Mouse (Mus musculus) CH12.LX (cell line): Measurements from ENCODE around the gene Rdx. TPM values are rescaled to one million over a fixed set of nuclear protein-coding genes. Genes with fewer than 3 reads are reported as not detected.

ENCODE experiments used
- DNase-seq: peaks from one replicate; pipeline ENCODE4 v3.0.0-alpha.2; 2013; ENCODE audit errors: extremely low read depth
- H3K27ac ChIP-seq: 2 replicates; pipeline ENCODE4 v1.5.1; 2012; ENCODE audit warnings: low read depth, mild to moderate bottlenecking, control low read depth, moderate library complexity; ENCODE audit not compliant: insufficient read depth
- H3K27me3 ChIP-seq: replicated peaks from 2 replicates; pipeline ENCODE3; 2012; ENCODE audit warnings: inconsistent platforms
- H3K36me3 ChIP-seq, 2 experiments: replicated peaks in 1 of 2; 2 replicates each; pipeline versions ENCODE3 to v1.6.1; 2012; ENCODE audit warnings: inconsistent platforms in 1 of 2, low read length in 1 of 2, mild to moderate bottlenecking in 1 of 2, mixed read lengths in 1 of 2, moderate library complexity in 1 of 2; ENCODE audit not compliant: control insufficient read depth in 1 of 2, insufficient read depth in 1 of 2
- H3K4me1 ChIP-seq, 2 experiments: 2 replicates each; pipeline ENCODE4 v1.6.1; 2012; ENCODE audit warnings: inconsistent platforms in 1 of 2, moderate library complexity in 1 of 2; ENCODE audit not compliant: insufficient read depth in 2 of 2, control insufficient read depth in 1 of 2
- H3K4me2 ChIP-seq: 2 replicates; pipeline ENCODE4 v1.6.1; 2012; ENCODE audit warnings: low read depth, mild to moderate bottlenecking, control low read depth; ENCODE audit not compliant: poor library complexity, insufficient read depth, severe bottlenecking
- H3K4me3 ChIP-seq, 3 experiments: fragments of 150-350 bp in 1 of 3; sonication (generic) in 1 of 3; replicated peaks in 1 of 3; 2 replicates each; pipeline versions ENCODE3 to v1.5.1; 2011 to 2012; ENCODE audit warnings: low read depth in 2 of 3, low read length in 2 of 3, mild to moderate bottlenecking in 2 of 3, moderate library complexity in 2 of 3, control low read depth in 1 of 3, improper control_type of control experiment in 1 of 3, inconsistent platforms in 1 of 3, mixed read lengths in 1 of 3; ENCODE audit not compliant: poor library complexity in 1 of 3
- H3K79me2 ChIP-seq: replicated peaks from 2 replicates; pipeline ENCODE4 v1.6.1; 2012; ENCODE audit warnings: mild to moderate bottlenecking, moderate library complexity; ENCODE audit not compliant: control insufficient read depth, poor library complexity, insufficient read depth, severe bottlenecking; ENCODE audit errors: extremely low read depth
- H3K9ac ChIP-seq: 2 replicates; pipeline ENCODE4 v1.6.1; 2012; ENCODE audit warnings: low read depth, mild to moderate bottlenecking, control low read depth, moderate library complexity; ENCODE audit not compliant: insufficient read depth
- H3K9me3 ChIP-seq: replicated peaks from 2 replicates; pipeline ENCODE3; 2012; ENCODE audit warnings: low read length, inconsistent platforms, mixed read lengths
- BHLHE40 ChIP-seq: IDR thresholded peaks from 2 replicates; pipeline ENCODE4 v1.6.1; 2011; ENCODE audit warnings: mild to moderate bottlenecking, low read depth, low read length, improper control_type of control experiment
- CHD1 ChIP-seq: IDR thresholded peaks from 2 replicates; pipeline ENCODE4 v1.6.1; 2012; ENCODE audit warnings: low read depth, low read length, improper control_type of control experiment, inconsistent platforms
- CHD2 ChIP-seq: IDR thresholded peaks from 2 replicates; pipeline ENCODE4 v1.6.1; 2011; ENCODE audit warnings: low read length, improper control_type of control experiment
- CTCF ChIP-seq, 2 experiments: IDR thresholded peaks in 1 of 2; conservative IDR thresholded peaks in 1 of 2; 2 replicates each; pipeline ENCODE4 v1.5.1; 2011 to 2012; ENCODE audit warnings: low read depth in 2 of 2, low read length in 2 of 2, improper control_type of control experiment in 1 of 2, inconsistent platforms in 1 of 2, mild to moderate bottlenecking in 1 of 2, moderate library complexity in 1 of 2
- E2F4 ChIP-seq: IDR thresholded peaks from 2 replicates; pipeline ENCODE4 v1.6.1; 2011; ENCODE audit warnings: low read depth, low read length, improper control_type of control experiment; ENCODE audit not compliant: insufficient replicate concordance
- ETS1 ChIP-seq: conservative IDR thresholded peaks from 2 replicates; pipeline ENCODE4 v1.6.1; 2012; ENCODE audit warnings: low read depth, mild to moderate bottlenecking, inconsistent platforms, low read length, improper control_type of control experiment, moderate library complexity
- GABPA ChIP-seq: IDR thresholded peaks from 2 replicates; pipeline ENCODE4 v1.6.1; 2012; ENCODE audit warnings: low read depth, low read length, improper control_type of control experiment, inconsistent platforms; ENCODE audit not compliant: insufficient replicate concordance
- JUN ChIP-seq: IDR thresholded peaks from 2 replicates; pipeline ENCODE4 v1.6.1; 2011; ENCODE audit warnings: low read depth, mild to moderate bottlenecking, low read length, improper control_type of control experiment, moderate library complexity; ENCODE audit not compliant: insufficient read depth
- JUND ChIP-seq: conservative IDR thresholded peaks from 2 replicates; pipeline ENCODE4 v1.6.1; 2011; ENCODE audit warnings: low read depth, low read length, improper control_type of control experiment
- KAT2A ChIP-seq: IDR thresholded peaks from 2 replicates; pipeline ENCODE4 v1.6.1; 2012; ENCODE audit warnings: low read length, improper control_type of control experiment, inconsistent platforms; ENCODE audit not compliant: insufficient replicate concordance
- MAFK ChIP-seq: IDR thresholded peaks from 2 replicates; pipeline ENCODE4 v1.6.1; 2011; ENCODE audit warnings: low read length, improper control_type of control experiment; ENCODE audit not compliant: insufficient replicate concordance
- MAX ChIP-seq: IDR thresholded peaks from 2 replicates; pipeline ENCODE4 v1.6.1; 2011; ENCODE audit warnings: low read length, improper control_type of control experiment
- MAZ ChIP-seq: IDR thresholded peaks from 2 replicates; pipeline ENCODE4 v1.6.1; 2012; ENCODE audit warnings: low read depth, mild to moderate bottlenecking, inconsistent platforms, low read length, improper control_type of control experiment, moderate library complexity
- MYC ChIP-seq: IDR thresholded peaks from 2 replicates; pipeline ENCODE4 v1.6.1; 2011; ENCODE audit warnings: low read depth, mild to moderate bottlenecking, improper control_type of control experiment, low read length
- NELFE ChIP-seq: IDR thresholded peaks from 2 replicates; pipeline ENCODE4 v1.6.1; 2011; ENCODE audit warnings: low read depth, low read length, improper control_type of control experiment
- NRF1 ChIP-seq: IDR thresholded peaks from 2 replicates; pipeline ENCODE4 v1.6.1; 2014; ENCODE audit warnings: low read depth, mild to moderate bottlenecking, inconsistent platforms, low read length, improper control_type of control experiment, moderate library complexity
- PAX5 ChIP-seq: IDR thresholded peaks from 2 replicates; pipeline ENCODE4 v1.6.1; 2012; ENCODE audit warnings: low read length, inconsistent platforms, mixed read lengths
- SIN3A ChIP-seq: IDR thresholded peaks from 2 replicates; pipeline ENCODE4 v1.6.1; 2012; ENCODE audit warnings: low read length, improper control_type of control experiment, inconsistent platforms
- TBP ChIP-seq: conservative IDR thresholded peaks from 2 replicates; pipeline ENCODE4 v1.6.1; 2011; ENCODE audit warnings: low read depth, low read length, improper control_type of control experiment
- UBTF ChIP-seq: IDR thresholded peaks from 2 replicates; pipeline ENCODE4 v1.6.1; 2012; ENCODE audit warnings: low read depth, mild to moderate bottlenecking, inconsistent platforms, low read length, improper control_type of control experiment, moderate library complexity
- USF2 ChIP-seq: conservative IDR thresholded peaks from 2 replicates; pipeline ENCODE4 v1.6.1; 2011; ENCODE audit warnings: low read depth, low read length, improper control_type of control experiment
- ZC3H11A ChIP-seq: IDR thresholded peaks from 2 replicates; pipeline ENCODE4 v1.6.1; 2012; ENCODE audit warnings: low read depth, mild to moderate bottlenecking, inconsistent platforms, low read length, improper control_type of control experiment
- ZNF384 ChIP-seq: IDR thresholded peaks from 2 replicates; pipeline ENCODE4 v1.6.1; 2012; ENCODE audit warnings: low read depth, low read length, improper control_type of control experiment, inconsistent platforms
- dilution Hi-C: fragments of 300-500 bp; cut with MboI; formaldehyde crosslinking; loops from 2 replicates; pipeline ENCODE4 v1.14.3; 2020; ENCODE audit warnings: low sequenced_read_pairs; ENCODE audit not compliant: extremely low pct_unique_long_range_greater_than_20kb, extremely low pct_ligation_motif_present
- in situ Hi-C: fragments of 300-500 bp; cut with MboI; formaldehyde crosslinking; loops from 3 replicates; pipeline ENCODE4 v1.14.3; 2019; ENCODE audit warnings: low sequenced_read_pairs, low pct_ligation_motif_present, low pct_unique_long_range_greater_than_20kb, mixed read lengths
- polyA plus RNA-seq: library from polyadenylated mRNA; unstranded; fragments of >175 nt; gene quantifications from 2 replicates; pipeline ENCODE4 v1.2.1, GENCODE M21; 2012; ENCODE audit warnings: low read depth; ENCODE audit not compliant: insufficient read length
- total RNA-seq, 2 experiments: library from RNA; depleted of rRNA; stranded (reverse); fragments of 300-350 nt in 1 of 2; fragments of >200 nt in 1 of 2; gene quantifications; 2 replicates each; pipeline ENCODE4 v1.2.3; 2012 to 2014

The Rdx gene
- total RNA-seq (2012; rRNA removed) (86.1 and 97.2 TPM in 2 replicates), total RNA-seq (2014; rRNA removed) (157 and 180 TPM in 2 replicates), polyA plus RNA-seq (121 and 125 TPM in 2 replicates)

GRCm38 (mm10) chr9:52047129-52047820, at the start of gene Rdx:
Gene Rdx (plus strand): TSS chr9:52047173.
- H3K4me2 ChIP-seq, result peak within 1 kb of the TSS; percentile 18; the same call in 1 of the 2 replicates
- peak within 1 kb of the TSS; percentile 42 to 95 (median 91) for H3K4me3 ChIP-seq
- no peak within 1 kb of the TSS for H3K27ac ChIP-seq
- no peaks in the 10 kb centered on the region for H3K27me3 ChIP-seq
- TF ChIP-seq MAZ, result no peak
- TF ChIP-seq CTCF (conservative IDR thresholded peaks at IDR 0.05 in 1 of 2, IDR thresholded peaks at IDR 0.05 in 1 of 2; ENCODE audit: low read depth in 2 of 2, low read length in 2 of 2), result 0 out of 4 replicates have a peak, but pooled peaks of 1 of the 2 experiments have one; percentile 15
- no peak for DNase-seq
- no peaks in the 10 kb centered on the region for H3K9me3 ChIP-seq
- dilution Hi-C loops, result no loop called here
- H3K79me2 ChIP-seq, result peaks cover 34% of the 10 kb centered on the region
- peaks cover 5 to 21% of the 10 kb centered on the region in 2 experiments; a peak in 2 of 4 replicates for H3K4me1 ChIP-seq
- H3K9ac ChIP-seq, result peak within 1 kb of the TSS; percentile 89
- in situ Hi-C loops, result no loop called here
- H3K36me3 ChIP-seq, result no peaks in the 10 kb centered on the region

DNA sequence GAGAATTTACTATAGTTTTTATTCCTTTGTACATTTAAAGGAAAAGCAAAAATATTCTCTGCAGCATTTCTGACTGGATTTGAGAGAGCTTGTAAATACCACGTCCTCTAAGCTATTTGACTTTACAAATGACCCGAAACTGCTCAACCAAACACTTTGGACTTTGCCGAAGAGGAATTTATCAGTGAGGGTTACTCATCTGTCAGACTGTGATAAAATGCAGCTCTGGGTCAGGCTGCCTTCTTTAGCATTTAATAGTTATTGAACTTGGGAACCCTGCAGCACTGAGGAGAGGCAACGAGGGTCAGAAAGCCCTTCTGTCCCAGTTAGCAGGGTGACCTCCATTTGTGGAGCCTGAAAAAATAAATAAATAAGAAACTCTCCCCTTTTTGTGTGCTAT, 43.5 kb upstream of the Rdx start:
- H3K27ac ChIP-seq, result no peak overlapping the region
- no peaks in the 10 kb centered on the region for H3K4me1 ChIP-seq
- no peak overlapping the region for H3K9ac ChIP-seq
- H3K9me3 ChIP-seq, result no peaks in the 10 kb centered on the region
- no peak overlapping the region for H3K4me3 ChIP-seq
- no peak for DNase-seq
- TF ChIP-seq MYC, result no peak
- TF ChIP-seq ETS1, result no peak
- no peak for TF ChIP-seq E2F4
- TF ChIP-seq CHD1, result no peak
- no peak for TF ChIP-seq KAT2A
- no peak for TF ChIP-seq USF2
- TF ChIP-seq NELFE, result no peak
- no peak for TF ChIP-seq MAX
- no peak for TF ChIP-seq ZNF384
- TF ChIP-seq PAX5, result no peak
- H3K4me2 ChIP-seq, result no peak overlapping the region
- H3K79me2 ChIP-seq, result no peaks in the 10 kb centered on the region
- H3K36me3 ChIP-seq, result no peaks in the 10 kb centered on the region
- in situ Hi-C loops, result no loop called here
- H3K27me3 ChIP-seq, result peaks cover 3% of the 10 kb centered on the region
- dilution Hi-C loops, result no loop called here

DNA sequence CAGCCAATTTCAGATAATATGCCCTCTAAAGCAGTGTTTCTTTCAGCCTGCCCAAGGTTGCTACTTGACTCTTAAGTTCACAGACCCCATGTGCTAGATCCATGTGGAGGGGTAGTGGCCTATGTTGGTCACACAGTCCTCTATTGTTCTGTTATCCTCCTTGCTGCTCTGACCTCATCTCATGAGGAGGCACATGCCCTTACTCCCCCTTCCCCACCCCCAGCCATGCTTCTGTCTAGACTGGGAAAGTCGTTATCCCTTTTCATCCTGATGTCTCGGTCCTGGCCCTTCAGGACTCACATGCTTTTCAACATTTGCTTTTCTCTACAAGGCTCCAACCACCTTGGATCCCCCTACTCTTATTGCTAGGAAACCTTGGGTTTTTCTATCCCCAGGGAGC, 39.6 kb upstream of the Rdx start:
- no peak overlapping the region for H3K4me2 ChIP-seq
- no peaks in the 10 kb centered on the region for H3K4me1 ChIP-seq
- no peaks in the 10 kb centered on the region for H3K9me3 ChIP-seq
- DNase-seq, result no peak
- H3K79me2 ChIP-seq, result no peaks in the 10 kb centered on the region
- H3K27me3 ChIP-seq, result peaks cover 3% of the 10 kb centered on the region
- dilution Hi-C loops, result no loop called here
- no peak overlapping the region for H3K27ac ChIP-seq
- no peak overlapping the region for H3K4me3 ChIP-seq
- no peaks in the 10 kb centered on the region for H3K36me3 ChIP-seq
- TF ChIP-seq ZNF384 (no peak), NRF1 (no peak), SIN3A (no peak), MAFK (no peak), JUN (no peak), USF2 (no peak), JUND (no peak), TBP (no peak), GABPA (no peak), CHD2 (no peak), BHLHE40 (no peak), ZC3H11A (no peak), UBTF (no peak)
- no peak overlapping the region for H3K9ac ChIP-seq
- in situ Hi-C loops, result no loop called here
